ENCODE assay signal across 20 mouse cellular contexts in genomic region chr1:36682620-36683355, GRCm38 (mm10). TPM values are rescaled to one million over a fixed set of nuclear protein-coding genes. Genes with fewer than 3 reads are reported as not detected.
DNase-seq lines count a peak whose midpoint lies in the region; ATAC-seq and TF ChIP-seq lines count a peak whose summit lies in the region.
"Had no signal": no experiment of that assay in that cellular context is flagged by ENCODE, and none has a peak within 500 bp of the region (broad histone marks: within the 10 kb centered on the region; RNA-seq: fewer than 3 reads in every experiment).

Fam178b (minus strand) TSS chr1:36683183.

- no peak within 1 kb of the TSS for H3K4me2 ChIP-seq in intestine, embryonic 15.5 days (replicated peaks)
- H3K4me2 ChIP-seq in intestine, embryonic 16.5 days (ENCODE audit: low read depth, low read length), result no peak within 1 kb of the TSS
- H3K4me2 ChIP-seq in midbrain, embryonic 11.5 days, result no peak within 1 kb of the TSS
- no peak within 1 kb of the TSS for H3K4me2 ChIP-seq in midbrain, postnatal 0 days (ENCODE audit: low read depth, low read length, poor library complexity, severe bottlenecking)
- H3K4me2 ChIP-seq: hindbrain, embryonic 15.5 days had no signal

- DNase-seq in midbrain, embryonic 11.5 days (ENCODE audit: low spot score, missing footprints), result no peak
- DNase-seq in midbrain, postnatal 0 days (ENCODE audit: low spot score), result no peak
- no peak for DNase-seq in gonadal fat pad, adult 2 months (ENCODE audit: low read depth)
- DNase-seq in embryo, embryonic 10 days (ENCODE audit: low spot score), result no peak
- DNase-seq in natural killer cell, adult 2 months (ENCODE audit: low spot score in 2 of 2), result no peak
- DNase-seq: cerebellum, adult 9-10 months; heart, adult 18-20 months; heart, postnatal 36 days; kidney, adult 11 months; kidney, postnatal 4 days; midbrain, embryonic 14.5 days; right cerebral cortex, postnatal 14 days; spleen, adult 18-20 months; thymus, adult 2 months had no signal

- ATAC-seq in intestine, embryonic 15.5 days, result no peak
- ATAC-seq in intestine, embryonic 16.5 days, result no peak
- ATAC-seq in midbrain, embryonic 11.5 days (ENCODE audit: low FRiP score), result no peak
- no peak for ATAC-seq in midbrain, postnatal 0 days (ENCODE audit: low FRiP score)

- no peak for TF ChIP-seq CTCF in midbrain, postnatal 0 days (IDR thresholded peaks at IDR 0.05)

- no peaks in the 10 kb centered on the region for H3K9me3 ChIP-seq in intestine, embryonic 15.5 days
- H3K9me3 ChIP-seq in intestine, embryonic 16.5 days (ENCODE audit: control insufficient read depth, low read length), result no peaks in the 10 kb centered on the region
- H3K9me3 ChIP-seq in midbrain, embryonic 11.5 days (ENCODE audit: control insufficient read depth, low read length), result no peaks in the 10 kb centered on the region
- no peaks in the 10 kb centered on the region for H3K9me3 ChIP-seq in midbrain, postnatal 0 days (ENCODE audit: low read length)
- H3K9me3 ChIP-seq: G1E; hindbrain, embryonic 15.5 days had no signal

- H3K4me3 ChIP-seq in intestine, embryonic 15.5 days (replicated peaks), result no peak within 1 kb of the TSS
- H3K4me3 ChIP-seq in intestine, embryonic 16.5 days (ENCODE audit: low read length), result no peak within 1 kb of the TSS
- no peak within 1 kb of the TSS for H3K4me3 ChIP-seq in midbrain, embryonic 11.5 days (ENCODE audit: low read depth, low read length)
- H3K4me3 ChIP-seq in midbrain, postnatal 0 days (ENCODE audit: low read depth, low read length), result no peak within 1 kb of the TSS
- H3K4me3 ChIP-seq: hindbrain, embryonic 15.5 days had no signal

- H3K4me1 ChIP-seq in intestine, embryonic 15.5 days (replicated peaks), result no peaks in the 10 kb centered on the region; the same call in 1 of the 2 replicates
- no peaks in the 10 kb centered on the region for H3K4me1 ChIP-seq in intestine, embryonic 16.5 days (ENCODE audit: control insufficient read depth, insufficient read depth, low read length)
- peaks cover 2% of the 10 kb centered on the region; the same call in 1 of the 2 replicates for H3K4me1 ChIP-seq in midbrain, embryonic 11.5 days (ENCODE audit: control insufficient read depth, insufficient read depth, low read length)
- H3K4me1 ChIP-seq in midbrain, postnatal 0 days (ENCODE audit: insufficient read depth, low read length), result no peaks in the 10 kb centered on the region
- H3K4me1 ChIP-seq: hindbrain, embryonic 15.5 days had no signal

- WGBS in intestine, embryonic 15.5 days, result 93% methylated on average over 39 of the region's 39 CpGs
- 91% methylated on average over 38 of the region's 39 CpGs for WGBS in intestine, embryonic 16.5 days
- 94% methylated on average over 39 of the region's 39 CpGs for WGBS in midbrain, embryonic 11.5 days
- whole genome bisulfite sequencing in midbrain, postnatal 0 days, result 94% methylated on average over 39 of the region's 39 CpGs

- no peaks in the 10 kb centered on the region for H3K27me3 ChIP-seq in intestine, embryonic 15.5 days (replicated peaks)
- no peaks in the 10 kb centered on the region for H3K27me3 ChIP-seq in intestine, embryonic 16.5 days (replicated peaks; ENCODE audit: control insufficient read depth, insufficient read depth, low read length)
- no peaks in the 10 kb centered on the region for H3K27me3 ChIP-seq in midbrain, embryonic 11.5 days (ENCODE audit: control insufficient read depth, insufficient read depth, low read length)
- H3K27me3 ChIP-seq in midbrain, postnatal 0 days (ENCODE audit: insufficient read depth, low read length), result no peaks in the 10 kb centered on the region
- H3K27me3 ChIP-seq: hindbrain, embryonic 15.5 days had no signal

- H3K36me3 ChIP-seq in intestine, embryonic 15.5 days, result no peaks in the 10 kb centered on the region
- no peaks in the 10 kb centered on the region for H3K36me3 ChIP-seq in intestine, embryonic 16.5 days (ENCODE audit: control insufficient read depth, insufficient read depth, low read length)
- H3K36me3 ChIP-seq in midbrain, embryonic 11.5 days (ENCODE audit: control insufficient read depth, insufficient read depth, low read length), result no peaks in the 10 kb centered on the region
- no peaks in the 10 kb centered on the region for H3K36me3 ChIP-seq in midbrain, postnatal 0 days (ENCODE audit: insufficient read depth, low read length)
- H3K36me3 ChIP-seq: G1E; hindbrain, embryonic 15.5 days had no signal

- 0 out of 2 replicates have a peak within 1 kb of the TSS, but pooled peaks have one; percentile 13 for H3K27ac ChIP-seq in intestine, embryonic 15.5 days
- no peak within 1 kb of the TSS for H3K27ac ChIP-seq in intestine, embryonic 16.5 days (ENCODE audit: low read length)
- H3K27ac ChIP-seq in midbrain, embryonic 11.5 days (ENCODE audit: low read depth, low read length), result no peak within 1 kb of the TSS
- H3K27ac ChIP-seq in midbrain, postnatal 0 days (ENCODE audit: low read depth, low read length), result no peak within 1 kb of the TSS
- H3K27ac ChIP-seq: hindbrain, embryonic 15.5 days; liver, embryonic 14.5 days had no signal

- no peak within 1 kb of the TSS for H3K9ac ChIP-seq in intestine, embryonic 15.5 days
- no peak within 1 kb of the TSS for H3K9ac ChIP-seq in intestine, embryonic 16.5 days (ENCODE audit: low read depth, low read length)
- 0 out of 2 replicates have a peak within 1 kb of the TSS, but pooled peaks have one; percentile 33 for H3K9ac ChIP-seq in midbrain, embryonic 11.5 days (ENCODE audit: low read length)
- no peak within 1 kb of the TSS for H3K9ac ChIP-seq in midbrain, postnatal 0 days (replicated peaks; ENCODE audit: low read length, poor library complexity, severe bottlenecking)
- H3K9ac ChIP-seq: hindbrain, embryonic 15.5 days; liver, embryonic 14.5 days had no signal

RNA-seq across cellular contexts. Expression of gene Fam178b, which starts in this region (rescaled TPM):
- polyA plus RNA-seq in intestine, embryonic 15.5 days (2015; fragmentation: Nextera tagmentation; extraction: Ambion mirVana), result 0.25 and 0.59 TPM in 2 replicates
- polyA plus RNA-seq in intestine, embryonic 16.5 days (2015; fragmentation: Nextera tagmentation; extraction: Ambion mirVana), result 0.54 and 0.73 TPM in 2 replicates
- polyA plus RNA-seq in midbrain, embryonic 11.5 days (2014; fragmentation: Nextera tagmentation; extraction: Ambion mirVana), result 0.16 TPM in 1 of 2 replicates, not detected in the other
- not detected in 2 replicates for total RNA-seq in midbrain, postnatal 0 days (2014; rRNA removed)
- 0.20 and 0.32 TPM in 2 replicates for polyA plus RNA-seq in midbrain, postnatal 0 days (2015; fragmentation: Nextera tagmentation; extraction: Ambion mirVana)
- 6.8 and 10.5 TPM in 2 replicates for polyA plus RNA-seq in gonadal fat pad, adult 2 months (2012; rRNA removed)
- total RNA-seq: G1E; neutrophil, adult 5-6 weeks had no signal
- polyA plus RNA-seq: G1E; hindbrain, embryonic 15.5 days had no signal
